Mouse (Mus musculus) adrenal gland, postnatal 4 days (tissue): ENCODE measurements around the gene Spsb2. TPM values are rescaled to one million over a fixed set of nuclear protein-coding genes. Genes with fewer than 3 reads are reported as not detected.
A peak's percentile ranks its signal among the peaks of the same experiment; 100 is the strongest.
"Not testable (repeated sequence)": the region's sequence is repeated elsewhere in the genome, so short reads cannot be mapped to it uniquely, and the experiment has no call there.

ENCODE experiments used
- DNase-seq, 2 experiments: peaks; one replicate each; pipeline ENCODE4 v3.0.0; 2021 to 2022; ENCODE audit warnings: low spot score in 2 of 2, mixed read lengths in 2 of 2
- total RNA-seq, 2 experiments: library from RNA; stranded (reverse); gene quantifications; 2 replicates each; pipeline ENCODE4 v1.2.3; 2021

Gene Spsb2
- total RNA-seq, 2 experiments from 2014 or later: 18.7 to 19.2 TPM

DNA sequence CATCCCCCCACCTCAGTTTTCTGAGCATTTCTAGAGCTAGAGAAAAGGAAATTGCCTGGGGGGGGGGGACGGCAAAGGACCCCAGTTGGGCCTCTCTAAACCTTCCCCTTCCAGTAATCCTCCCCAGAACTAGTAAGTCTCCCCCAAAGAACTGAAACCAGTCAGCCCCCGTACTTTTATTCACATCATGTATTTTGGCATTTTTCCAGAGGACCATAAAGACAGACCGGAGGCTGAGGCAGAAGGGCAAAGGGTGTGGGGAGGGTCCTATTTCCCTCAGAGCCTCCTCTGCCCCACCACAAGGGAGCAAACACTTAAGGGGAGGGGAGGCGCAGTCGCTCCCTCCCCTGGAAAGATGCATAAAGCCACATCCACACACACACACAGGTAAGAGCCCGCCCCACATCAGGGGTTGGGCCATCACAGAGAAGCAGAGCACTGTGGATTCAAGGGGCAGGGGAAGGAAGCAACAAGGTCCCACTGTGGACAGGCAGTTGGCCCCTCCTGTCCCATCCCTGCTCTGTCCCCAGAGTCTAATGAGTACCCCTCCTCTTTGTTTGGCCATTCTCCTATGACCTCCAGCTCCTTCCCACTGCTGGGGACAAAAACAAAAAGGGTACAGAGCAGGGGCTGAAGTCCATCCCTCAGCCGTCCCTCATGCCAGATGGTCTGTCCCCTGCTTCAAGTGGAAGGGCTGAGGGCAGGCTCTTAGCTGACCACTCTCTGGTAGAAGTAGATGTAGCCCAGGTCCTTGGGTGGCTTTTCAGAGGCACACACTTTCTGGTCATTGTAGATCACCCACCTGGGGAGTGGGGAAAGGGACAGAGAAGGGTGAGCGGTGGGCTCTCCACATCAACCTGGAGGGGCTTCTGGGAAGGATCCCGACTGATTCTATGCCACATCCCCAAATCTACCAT lies 6.7 kb downstream of the Spsb2 start:
- no peak for DNase-seq

DNA sequence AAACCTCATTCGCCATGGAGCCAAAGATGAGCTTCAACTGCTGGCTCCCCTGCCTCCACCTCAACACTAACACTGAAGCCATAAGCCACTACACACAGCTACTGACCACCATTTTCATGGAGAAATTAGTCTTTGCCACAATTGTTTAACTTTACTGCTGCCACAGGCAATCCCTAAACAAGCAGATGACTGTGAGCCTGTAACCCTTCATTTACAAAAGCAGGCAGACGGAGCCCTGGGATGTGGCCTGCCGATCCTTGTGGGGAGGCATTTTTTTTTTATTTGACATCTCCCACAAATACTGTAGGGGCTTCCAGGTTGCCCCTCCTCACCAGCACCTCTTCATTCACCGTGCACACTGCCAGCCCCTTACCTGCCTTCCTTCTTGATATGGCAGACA lies 8.2 kb downstream of the Spsb2 start:
- no peak for DNase-seq

- DNase-seq: no peak
Measured at GRCm38 (mm10) chr6:124817125-124817524, 8.7 kb downstream of the Spsb2 start.

DNA sequence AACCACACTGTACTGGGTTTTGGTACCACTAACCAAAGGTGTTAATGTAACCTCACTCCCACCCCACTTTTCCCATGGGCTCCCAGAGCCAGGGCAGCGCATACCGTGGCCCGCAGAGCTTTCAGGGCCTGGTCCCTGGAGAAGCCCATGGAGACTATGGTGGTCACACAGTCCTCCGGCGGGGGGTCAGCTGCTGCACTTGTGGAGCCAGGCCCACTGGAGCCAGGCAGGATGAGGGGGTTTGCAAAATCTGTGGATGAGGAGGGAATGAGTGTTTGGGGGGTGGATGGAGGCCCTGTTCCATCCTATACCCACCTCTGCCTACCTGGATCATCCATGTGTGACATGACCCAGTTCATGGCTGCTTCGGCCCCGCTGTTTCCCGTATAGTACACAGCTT lies 9.1 kb downstream of the Spsb2 start:
- DNase-seq: no peak

- DNase-seq: no peak
Measured at GRCm38 (mm10) chr6:124817971-124818370, 9.5 kb downstream of the Spsb2 start.

DNA sequence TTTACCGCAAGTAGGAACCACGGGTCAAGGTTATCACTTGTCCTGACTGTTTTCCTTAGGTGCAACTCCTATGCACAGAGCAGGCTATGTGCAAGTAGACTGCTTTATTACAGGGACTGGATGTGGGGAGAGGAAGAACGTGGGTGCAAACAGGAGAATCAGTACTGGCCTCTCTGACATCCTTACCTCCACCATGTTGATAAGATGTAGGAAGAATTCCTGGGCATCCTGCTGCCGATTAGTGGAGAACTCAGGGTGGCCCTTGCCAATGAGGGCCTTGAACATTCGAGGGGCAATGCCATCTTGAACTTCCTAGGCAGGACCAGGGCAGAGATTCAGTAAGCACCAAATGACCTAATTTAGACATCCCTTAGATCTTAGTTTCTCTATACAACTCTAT lies 12.4 kb downstream of the Spsb2 start:
- DNase-seq: no peak

DNA sequence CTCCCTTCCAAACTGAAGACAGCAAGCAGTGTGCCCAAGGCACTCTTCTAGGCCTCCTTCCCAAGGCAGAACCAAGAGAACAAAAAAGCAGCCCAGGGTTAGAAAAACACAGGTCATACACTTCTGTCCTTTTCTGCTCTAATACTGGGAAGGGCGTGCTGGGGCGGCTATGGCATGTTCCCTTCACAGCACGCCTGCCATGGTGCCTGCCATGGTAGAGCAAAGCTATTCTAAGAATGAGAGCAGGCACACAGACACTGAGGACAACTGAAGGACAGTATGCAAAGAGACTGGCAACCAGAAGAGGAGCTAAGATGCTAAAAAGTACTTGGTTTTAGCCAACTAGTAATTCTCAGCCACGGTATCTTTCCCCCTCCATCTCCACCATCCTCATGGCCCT lies 13.6 kb downstream of the Spsb2 start:
- no peak for DNase-seq

GRCm38 (mm10) chr6:124828101-124828592 lies 19.7 kb downstream of the Spsb2 start:
- DNase-seq: peak in 1 of 2 experiments; percentile 45

DNA sequence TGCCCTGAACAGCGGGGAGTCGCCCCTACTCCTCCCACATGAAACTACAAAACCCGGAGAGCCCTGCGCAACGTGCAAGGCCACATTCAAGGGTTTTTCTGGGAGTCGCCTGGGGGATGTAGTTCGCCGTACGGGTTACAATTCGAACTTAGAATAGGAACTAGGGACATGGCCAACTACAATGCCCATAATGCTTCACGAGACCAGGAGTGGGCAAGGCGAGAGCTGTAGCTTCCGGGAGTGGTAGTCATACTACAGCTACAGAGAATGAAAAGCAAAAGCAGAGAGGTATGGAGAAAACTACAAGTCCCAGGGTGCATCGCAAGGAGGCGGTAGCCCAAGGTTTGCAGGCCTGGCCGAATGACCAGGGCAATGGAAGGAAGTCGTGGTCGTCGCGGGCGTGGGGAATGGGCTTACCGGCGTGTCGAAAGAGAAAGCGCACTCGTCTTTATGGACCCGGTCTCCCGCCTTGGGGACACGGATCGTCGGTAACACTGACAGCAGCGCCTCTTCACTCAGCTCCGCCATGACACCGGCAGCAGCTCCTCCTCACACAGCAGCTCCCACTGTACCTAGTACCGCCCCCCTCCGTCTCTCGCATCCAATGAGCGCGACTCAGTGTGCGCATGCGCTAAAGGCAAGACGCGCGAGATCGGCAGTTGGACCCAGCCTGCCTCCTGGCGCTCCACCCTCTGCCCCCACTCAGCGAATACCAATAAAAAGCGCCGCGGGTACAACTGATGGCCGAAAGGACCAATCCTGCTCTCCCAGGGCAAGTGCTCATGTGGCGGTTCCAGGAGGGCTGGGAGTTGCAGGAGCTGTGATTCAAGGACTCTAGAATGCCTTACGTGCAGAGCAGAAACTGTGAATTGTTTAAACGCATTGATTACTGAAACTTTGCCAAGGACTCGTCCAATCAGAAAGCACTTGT lies 20.7 kb downstream of the Spsb2 start, which contains the start of the genes Usp5 and Cdca3:
Gene Usp5, minus strand, starts transcription at position 617 of the 931 bp plus-strand sequence.
Gene Cdca3, plus strand, starts transcription at position 680 of the 931 bp plus-strand sequence.
- DNase-seq: peak; percentile 94 to 97

- peak; percentile 64 to 84 for DNase-seq
Measured at GRCm38 (mm10) chr6:124829799-124830700, 21.6 kb downstream of the Spsb2 start.

DNA sequence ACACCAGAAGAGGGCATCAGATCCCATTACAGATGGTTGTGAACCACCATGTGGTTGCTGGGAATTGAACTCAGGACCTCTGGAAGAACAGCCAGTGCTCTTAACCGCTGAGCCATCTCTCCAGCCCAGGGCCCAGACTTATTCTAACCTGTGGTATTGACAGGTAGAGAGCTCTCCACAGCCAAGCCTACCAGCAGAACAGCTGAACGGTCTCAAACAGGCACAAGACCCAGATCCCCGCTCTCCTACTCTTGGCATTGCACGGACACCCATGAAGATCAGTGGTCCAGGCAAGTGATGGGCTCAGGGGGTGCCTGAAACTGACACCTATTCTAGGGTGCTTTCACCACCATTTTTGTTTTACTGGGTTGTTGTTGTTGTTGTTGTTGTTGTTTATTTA lies 22.7 kb downstream of the Spsb2 start:
- DNase-seq: not testable (repeated sequence)

DNA sequence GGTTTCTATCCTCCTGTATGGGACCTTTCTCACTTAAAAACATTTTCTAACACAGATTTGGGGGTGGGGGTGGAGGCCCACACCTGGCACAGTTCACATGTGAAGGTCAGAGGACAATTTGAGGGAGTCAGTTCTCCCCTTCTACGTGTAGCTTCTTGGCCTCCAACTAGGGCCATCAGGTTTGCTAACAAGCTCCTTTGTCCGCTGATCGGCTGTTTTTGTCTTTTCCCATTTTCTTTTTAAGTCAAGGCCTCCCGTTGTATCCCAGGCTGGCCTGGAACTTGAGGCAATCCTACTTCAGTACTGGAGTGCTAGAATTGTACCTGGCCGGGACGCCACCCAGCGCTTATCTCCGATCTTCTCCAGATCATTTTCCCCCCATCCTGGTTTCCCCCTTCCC lies 23.2 kb downstream of the Spsb2 start:
- DNase-seq: no peak

- no peak for DNase-seq
Measured at GRCm38 (mm10) chr6:124834512-124835081, 26.1 kb downstream of the Spsb2 start.

DNA sequence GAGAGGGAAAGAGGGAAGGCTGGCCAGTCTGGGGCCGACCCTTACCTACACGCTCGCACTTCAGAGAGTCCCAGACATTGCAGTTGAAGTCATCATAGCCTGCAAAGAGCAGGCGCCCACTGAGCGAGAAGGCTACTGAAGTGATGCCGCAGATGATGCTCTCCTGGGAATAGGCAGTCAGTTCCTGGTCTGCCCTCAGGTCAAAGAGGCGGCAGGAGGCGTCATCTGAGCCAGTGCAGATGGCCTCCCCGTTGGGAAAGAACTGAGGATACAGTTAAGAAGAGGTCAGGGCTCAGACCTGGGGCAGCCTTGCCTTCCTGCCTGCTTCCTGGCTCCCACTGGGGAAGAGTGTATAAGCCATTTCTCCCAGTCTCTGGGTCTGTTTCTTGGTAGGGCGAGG lies 27.1 kb downstream of the Spsb2 start:
- DNase-seq: no peak

- no peak for DNase-seq
Measured at GRCm38 (mm10) chr6:124836411-124836810, 27.9 kb downstream of the Spsb2 start.

DNA sequence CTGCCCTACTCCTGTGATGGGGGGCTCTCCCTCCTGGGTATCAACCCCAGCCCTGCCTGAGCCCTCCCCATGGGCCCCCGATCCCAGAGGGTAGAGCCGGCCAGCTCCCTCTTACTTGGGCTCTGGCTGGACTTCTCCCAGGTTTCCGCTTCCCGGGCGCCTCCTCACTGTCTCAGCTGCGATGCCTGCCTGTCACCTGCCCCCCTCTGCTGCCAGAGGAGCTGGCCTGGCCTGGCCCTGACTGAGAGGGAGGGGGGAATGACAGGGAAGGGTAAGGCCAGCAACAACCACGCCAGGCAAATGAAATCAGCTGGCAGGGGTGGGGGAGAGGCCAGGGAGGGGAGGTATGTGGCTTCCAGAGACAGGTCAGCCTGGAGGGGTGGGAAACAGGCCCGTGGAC lies 31.3 kb downstream of the Spsb2 start:
- DNase-seq: no peak

DNA sequence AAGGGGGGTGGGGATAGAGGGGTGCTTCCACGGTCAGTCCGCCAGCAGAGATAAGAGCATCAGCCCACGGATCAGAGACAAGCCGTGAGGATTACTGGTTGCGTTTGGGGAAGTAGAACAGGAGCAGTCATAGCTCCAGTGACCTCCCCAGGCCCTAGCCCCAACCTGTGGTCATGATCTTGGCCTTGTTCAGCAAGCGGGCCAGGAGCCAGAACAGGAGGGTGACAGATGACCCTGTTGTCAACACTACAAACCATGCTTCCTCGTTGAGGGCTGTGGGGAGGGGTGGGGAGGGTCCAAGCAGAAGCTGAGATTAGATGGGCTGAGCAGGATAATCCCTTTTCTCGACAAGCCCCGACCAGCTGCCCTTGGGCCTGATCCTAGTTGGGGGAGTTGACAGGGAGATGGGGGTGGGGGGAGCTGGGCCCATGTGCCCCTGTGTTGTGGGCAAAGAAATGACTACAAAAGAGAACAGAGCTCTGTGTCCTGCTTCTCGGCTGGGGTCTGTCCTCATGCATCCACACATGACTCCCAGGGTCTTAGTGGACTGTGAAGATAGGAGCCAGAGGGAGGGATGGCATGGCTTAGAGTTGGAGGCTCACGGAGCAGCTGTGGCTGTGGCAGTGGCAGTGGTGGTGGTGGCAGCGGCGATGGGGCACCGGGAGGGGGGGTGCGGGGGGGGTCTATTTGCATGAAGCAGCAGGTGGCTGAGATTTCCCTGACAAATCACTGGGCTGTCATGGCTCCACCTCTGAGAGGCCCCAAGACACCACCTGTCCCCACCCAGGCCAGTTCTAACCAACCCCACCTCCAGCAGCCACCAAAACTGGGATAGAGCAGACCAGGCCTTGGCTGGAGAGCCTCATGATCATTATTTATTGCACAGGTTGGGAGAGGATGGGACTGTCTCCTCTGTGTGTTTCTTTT lies 32.0 kb downstream of the Spsb2 start, which contains the start of gene Gnb3:
Gene Gnb3, minus strand, starts transcription at position 35 of the 927 bp plus-strand sequence.
- DNase-seq: no peak

DNA sequence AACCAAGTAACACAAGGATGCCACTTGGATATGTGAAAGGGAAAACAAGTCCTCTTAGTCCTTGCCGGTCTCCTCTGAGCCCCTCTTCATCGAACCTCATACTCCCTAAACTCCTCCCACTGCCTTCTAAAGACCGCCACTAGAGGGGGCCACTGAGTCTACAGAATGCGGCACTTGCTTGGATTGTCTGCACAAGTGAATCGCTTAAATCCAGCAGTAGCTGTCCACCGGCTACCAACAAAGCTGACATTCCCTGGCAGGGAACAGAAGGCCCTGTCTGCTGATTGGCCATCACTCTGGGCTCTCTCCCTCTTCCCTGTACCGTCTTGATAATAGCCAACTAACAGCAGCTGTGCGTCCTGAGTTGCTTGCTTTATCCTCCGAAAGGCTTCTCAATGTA lies 38.8 kb downstream of the Spsb2 start:
- peak; percentile 76 to 85 for DNase-seq

DNA sequence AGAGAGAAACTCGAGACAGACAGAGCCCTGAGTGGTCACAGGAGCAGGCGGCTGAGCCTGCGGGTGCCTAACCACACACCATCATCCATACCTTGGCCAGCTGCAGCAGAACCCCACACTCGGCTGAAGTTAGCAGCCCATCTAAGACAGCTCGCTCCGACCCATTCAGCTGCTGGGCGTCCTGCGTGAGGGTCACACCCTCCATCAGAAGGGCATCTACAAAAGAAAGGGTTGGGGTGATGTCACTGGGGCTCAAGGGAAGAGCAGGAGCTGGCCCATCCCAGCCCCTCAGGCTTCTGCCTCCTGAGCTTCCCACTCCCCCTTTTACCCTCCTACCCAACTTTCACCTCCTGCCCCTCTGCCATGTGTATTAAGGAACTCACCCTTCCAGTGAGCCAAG lies 42.1 kb downstream of the Spsb2 start:
- DNase-seq: no peak
